Mouse (Mus musculus) embryonic facial prominence, embryonic 12.5 days (tissue): ENCODE measurements around the gene Tmem229b. TPM values are rescaled to one million over a fixed set of nuclear protein-coding genes. Genes with fewer than 3 reads are reported as not detected.
"Not testable (repeated sequence)": the region's sequence is repeated elsewhere in the genome, so short reads cannot be mapped to it uniquely, and the experiment has no call there.

Experiments
- ATAC-seq: fragments of 200-750 bp; cut with Nextera tagmentation; 2 replicates; pipeline ENCODE4 v1.8.0; 2017; ENCODE audit not compliant: insufficient number of reproducible peaks, insufficient read depth, low FRiP score, low TSS enrichment
- H3K27ac ChIP-seq: fragments of 300-500 bp; sonication (generic); 2 replicates; pipeline ENCODE4 v1.5.1; 2016; ENCODE audit warnings: mild to moderate bottlenecking
- H3K27me3 ChIP-seq: fragments of 300-500 bp; sonication (generic); 2 replicates; pipeline ENCODE4 v1.6.1; 2016; ENCODE audit warnings: mild to moderate bottlenecking, moderate library complexity
- H3K36me3 ChIP-seq: fragments of 300-500 bp; sonication (generic); 2 replicates; pipeline ENCODE4 v1.6.1; 2016; ENCODE audit warnings: mild to moderate bottlenecking
- H3K4me1 ChIP-seq: fragments of 300-500 bp; sonication (generic); 2 replicates; pipeline ENCODE4 v1.6.1; 2016
- H3K4me2 ChIP-seq: fragments of 300-500 bp; sonication (generic); replicated peaks from 2 replicates; pipeline ENCODE4 v1.6.1; 2016; ENCODE audit warnings: mild to moderate bottlenecking, moderate library complexity
- H3K4me3 ChIP-seq: fragments of 300-500 bp; sonication (generic); 2 replicates; pipeline ENCODE4 v1.5.1; 2016; ENCODE audit warnings: mild to moderate bottlenecking
- H3K9ac ChIP-seq: fragments of 300-500 bp; sonication (generic); 2 replicates; pipeline ENCODE4 v1.6.1; 2016; ENCODE audit warnings: mild to moderate bottlenecking, moderate library complexity
- H3K9me3 ChIP-seq: fragments of 300-500 bp; sonication (generic); 2 replicates; pipeline ENCODE4 v1.6.1; 2016; ENCODE audit warnings: mild to moderate bottlenecking, moderate library complexity
- WGBS: fragments of 180-500 bp; shearing (Covaris S2); methylation state at CpG from one replicate; pipeline ENCODE4 v1.1.7; 2016; 5-methylcytosine and 5-hydroxymethylcytosine counted together
- polyA plus RNA-seq: library from polyadenylated mRNA; unstranded; fragments of >200 nt; fragmentation: Nextera tagmentation; extraction: Ambion mirVana; gene quantifications from 2 replicates; pipeline ENCODE4 v1.2.1, GENCODE M21; 2016

Tmem229b gene
- polyA plus RNA-seq, 1 experiment from 2014 or later: 8.0 TPM

- H3K27ac ChIP-seq: no peak overlapping the region
- no peak for ATAC-seq
- no peak overlapping the region for H3K9ac ChIP-seq
- H3K4me1 ChIP-seq: no peaks in the 10 kb centered on the region
- H3K36me3 ChIP-seq: no peaks in the 10 kb centered on the region
- no peaks in the 10 kb centered on the region for H3K9me3 ChIP-seq
- WGBS: 68% methylated on average over 4 of the region's 4 CpGs
- H3K4me3 ChIP-seq: no peak overlapping the region
- H3K27me3 ChIP-seq: no peaks in the 10 kb centered on the region
- no peak overlapping the region for H3K4me2 ChIP-seq
Observed at GRCm38 (mm10) chr12:78977078-78977477, 30.3 kb downstream of the Tmem229b start.

- WGBS: 91% methylated on average over 4 of the region's 4 CpGs
- no peak for ATAC-seq
Observed at GRCm38 (mm10) chr12:78975836-78976235, 31.6 kb downstream of the Tmem229b start.

GRCm38 (mm10) chr12:78974767-78975166 lies 32.7 kb downstream of the Tmem229b start:
- Histone ChIP-seq H3K9me3 (no peaks in the 10 kb centered on the region), H3K27me3 (no peaks in the 10 kb centered on the region), H3K9ac (no peak overlapping the region), H3K36me3 (no peaks in the 10 kb centered on the region), H3K4me2 (no peak overlapping the region), H3K4me1 (no peaks in the 10 kb centered on the region), H3K27ac (no peak overlapping the region), H3K4me3 (no peak overlapping the region)
- ATAC-seq: no peak
- 89% methylated on average over 5 of the region's 5 CpGs for WGBS

More at GRCm38 (mm10) chr12:78975836-78976235, 31.6 kb downstream of the Tmem229b start:
- Histone ChIP-seq H3K9me3 (no peaks in the 10 kb centered on the region), H3K4me2 (no peak overlapping the region), H3K27me3 (no peaks in the 10 kb centered on the region), H3K4me1 (no peaks in the 10 kb centered on the region), H3K36me3 (no peaks in the 10 kb centered on the region), H3K4me3 (no peak overlapping the region), H3K9ac (no peak overlapping the region), H3K27ac (no peak overlapping the region)

GRCm38 (mm10) chr12:78973779-78974178 lies 33.6 kb downstream of the Tmem229b start:
- 76% methylated on average over 2 of the region's 2 CpGs for WGBS
- no peaks in the 10 kb centered on the region for H3K27me3 ChIP-seq
- no peak for ATAC-seq
- no peak overlapping the region for H3K27ac ChIP-seq
- H3K36me3 ChIP-seq: no peaks in the 10 kb centered on the region
- no peak overlapping the region for H3K4me3 ChIP-seq
- H3K9ac ChIP-seq: no peak overlapping the region
- H3K4me2 ChIP-seq: no peak overlapping the region
- H3K4me1 ChIP-seq: no peaks in the 10 kb centered on the region
- H3K9me3 ChIP-seq: no peaks in the 10 kb centered on the region

DNA sequence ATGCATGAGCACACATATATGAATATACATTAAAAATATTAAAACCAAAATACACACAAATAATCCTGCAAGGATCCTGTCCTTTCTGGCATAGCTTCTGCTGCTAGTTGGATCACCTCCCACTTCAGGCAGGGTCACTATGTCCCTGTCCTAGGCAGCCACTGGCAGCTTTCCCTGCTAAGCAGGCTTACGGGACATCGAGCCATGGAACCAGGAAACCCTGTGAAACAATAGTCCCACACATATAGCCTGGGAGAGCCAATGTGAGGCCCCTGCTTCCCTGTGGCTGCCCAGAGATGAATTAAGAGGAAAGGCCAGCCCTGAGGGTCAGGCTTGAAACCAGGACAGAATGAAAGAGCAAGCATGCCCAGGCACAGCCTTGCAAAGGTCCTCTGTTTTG lies 35.8 kb downstream of the Tmem229b start:
- 35% methylated on average over 2 of the region's 2 CpGs for WGBS
- Histone ChIP-seq H3K36me3 (no peaks in the 10 kb centered on the region), H3K27ac (no peak overlapping the region), H3K4me2 (no peak overlapping the region), H3K4me1 (no peaks in the 10 kb centered on the region), H3K9me3 (no peaks in the 10 kb centered on the region), H3K9ac (no peak overlapping the region), H3K4me3 (no peak overlapping the region), H3K27me3 (no peaks in the 10 kb centered on the region)
- no peak for ATAC-seq

DNA sequence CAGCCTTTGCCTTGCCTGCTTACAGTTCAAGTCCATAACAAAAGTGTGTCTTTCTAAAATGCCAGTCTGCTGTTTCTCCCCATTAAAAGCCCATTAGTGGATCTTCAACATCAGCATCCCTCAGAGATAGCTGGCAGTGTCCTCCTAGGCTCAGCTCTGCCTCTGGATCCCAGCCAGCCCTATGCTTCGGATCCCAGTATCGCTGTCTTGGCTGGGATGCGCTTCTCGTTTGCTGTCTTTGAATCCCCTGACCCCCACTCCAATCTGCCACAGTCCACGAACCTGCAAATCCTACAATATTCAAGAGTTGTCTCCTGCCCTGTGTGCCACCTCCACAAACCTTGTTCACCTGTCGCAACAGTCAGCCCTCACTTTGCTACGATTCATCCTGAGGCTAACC lies 36.7 kb downstream of the Tmem229b start:
- Histone ChIP-seq H3K36me3 (no peaks in the 10 kb centered on the region), H3K4me3 (no peak overlapping the region), H3K9ac (no peak overlapping the region), H3K27ac (no peak overlapping the region), H3K9me3 (no peaks in the 10 kb centered on the region), H3K4me1 (no peaks in the 10 kb centered on the region), H3K27me3 (no peaks in the 10 kb centered on the region), H3K4me2 (no peak overlapping the region)
- 78% methylated on average over 7 of the region's 7 CpGs for WGBS
- no peak for ATAC-seq

DNA sequence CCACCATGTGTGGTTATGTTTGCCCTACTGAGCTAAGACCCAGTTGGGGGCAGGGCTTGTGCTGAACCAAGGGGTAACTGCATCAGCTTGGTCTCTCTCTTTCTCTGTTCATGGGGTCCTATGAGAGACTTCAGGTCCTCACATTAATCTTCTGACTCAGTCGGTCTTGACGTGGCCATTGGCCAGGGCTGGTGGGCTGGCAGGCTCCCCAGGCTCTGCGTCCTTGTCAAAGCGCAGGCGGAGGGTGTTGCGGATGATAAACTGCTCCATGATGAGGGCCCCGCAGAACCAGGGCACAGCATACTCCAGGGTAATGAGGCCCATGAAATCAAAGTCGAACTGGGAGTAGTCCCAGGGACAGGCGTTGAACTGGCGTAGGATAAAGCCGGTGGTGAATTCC lies 42.9 kb downstream of the Tmem229b start:
- not testable (repeated sequence) for H3K9me3 ChIP-seq, H3K36me3 ChIP-seq, H3K27ac ChIP-seq, H3K4me3 ChIP-seq, H3K4me1 ChIP-seq, ATAC-seq, H3K4me2 ChIP-seq, H3K27me3 ChIP-seq, H3K9ac ChIP-seq
- 95% methylated on average over 11 of the region's 11 CpGs for WGBS

DNA sequence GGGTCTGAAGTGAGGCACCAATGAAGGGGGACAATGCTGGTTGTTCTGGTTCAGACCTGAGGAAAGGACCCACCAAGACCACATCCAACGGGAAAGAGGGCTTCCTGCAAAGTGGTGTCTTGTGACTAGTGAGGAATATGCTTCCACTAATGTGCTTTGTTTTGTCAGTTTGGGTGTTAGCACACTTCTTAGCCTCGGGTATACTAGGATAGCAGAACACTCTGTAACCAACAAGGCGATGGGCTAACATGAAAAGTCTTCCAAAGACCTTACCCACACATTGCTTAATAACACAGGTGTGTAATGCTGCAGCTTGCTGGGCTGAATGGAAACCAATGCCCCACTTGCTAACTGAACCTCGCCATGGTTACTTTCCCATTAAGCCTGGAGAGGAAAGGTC lies 51.0 kb downstream of the Tmem229b start:
- Histone ChIP-seq H3K36me3 (no peaks in the 10 kb centered on the region), H3K27ac (no peak overlapping the region), H3K4me2 (no peak overlapping the region), H3K9me3 (peaks cover 4% of the 10 kb centered on the region; the same call in 1 of the 2 replicates), H3K27me3 (no peaks in the 10 kb centered on the region), H3K4me3 (no peak overlapping the region), H3K9ac (no peak overlapping the region), H3K4me1 (no peaks in the 10 kb centered on the region)
- ATAC-seq: no peak
- WGBS: 77% methylated on average over 4 of the region's 4 CpGs

DNA sequence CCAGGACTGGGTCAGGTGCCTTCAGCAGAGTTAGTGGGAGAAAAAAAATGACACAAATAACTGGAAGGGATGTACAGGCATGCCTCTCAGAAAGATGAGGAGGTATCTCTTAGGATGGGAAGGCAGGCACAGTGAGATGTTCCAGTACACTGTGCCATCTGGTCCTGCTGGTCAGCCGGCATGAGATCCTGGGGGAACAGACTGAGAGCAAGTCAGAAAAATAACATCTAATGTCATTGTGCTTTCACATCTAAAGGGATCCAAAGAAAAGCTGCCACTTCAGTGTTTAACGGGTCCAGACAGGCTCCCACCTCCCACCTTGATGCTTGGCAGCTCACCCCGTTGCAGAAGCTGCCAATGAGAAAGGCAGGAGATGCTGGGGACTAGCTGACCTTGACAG lies 54.9 kb downstream of the Tmem229b start:
- WGBS: 57% methylated on average over 3 of the region's 3 CpGs
- H3K9me3 ChIP-seq: peaks cover 4% of the 10 kb centered on the region; the same call in 1 of the 2 replicates

DNA sequence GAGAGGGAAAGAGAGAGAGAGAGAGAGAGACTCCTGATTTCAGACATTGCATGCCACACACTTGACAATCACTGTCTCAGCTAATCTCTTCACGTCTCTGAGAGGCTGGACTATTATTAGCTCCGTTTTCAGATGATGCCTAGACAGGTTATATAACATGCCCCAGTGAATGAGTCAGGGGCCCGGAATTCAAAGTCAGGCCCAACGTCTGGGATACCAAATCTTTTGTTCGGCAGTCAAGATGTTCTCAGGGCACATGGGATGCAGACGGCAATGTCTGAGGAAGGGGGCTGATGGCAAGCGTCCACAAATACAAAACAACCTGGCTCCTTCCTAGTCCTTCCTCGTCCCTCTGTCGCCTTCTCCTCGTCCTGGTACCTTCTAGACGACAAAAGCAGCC lies 55.4 kb downstream of the Tmem229b start:
- Histone ChIP-seq H3K36me3 (no peaks in the 10 kb centered on the region), H3K27me3 (no peaks in the 10 kb centered on the region), H3K4me3 (no peak overlapping the region), H3K9ac (no peak overlapping the region), H3K4me1 (no peaks in the 10 kb centered on the region), H3K27ac (no peak overlapping the region), H3K4me2 (no peak overlapping the region), H3K9me3 (peaks cover 4% of the 10 kb centered on the region; the same call in 1 of the 2 replicates)
- ATAC-seq: no peak
- WGBS: 64% methylated on average over 11 of the region's 11 CpGs

More for the DNA sequence above, 54.9 kb downstream of the Tmem229b start:
- H3K4me3 ChIP-seq: no peak overlapping the region
- no peak for ATAC-seq
- H3K9ac ChIP-seq: no peak overlapping the region
- H3K36me3 ChIP-seq: no peaks in the 10 kb centered on the region
- no peak overlapping the region for H3K27ac ChIP-seq
- no peak overlapping the region for H3K4me2 ChIP-seq
- no peaks in the 10 kb centered on the region for H3K27me3 ChIP-seq
- no peaks in the 10 kb centered on the region for H3K4me1 ChIP-seq

DNA sequence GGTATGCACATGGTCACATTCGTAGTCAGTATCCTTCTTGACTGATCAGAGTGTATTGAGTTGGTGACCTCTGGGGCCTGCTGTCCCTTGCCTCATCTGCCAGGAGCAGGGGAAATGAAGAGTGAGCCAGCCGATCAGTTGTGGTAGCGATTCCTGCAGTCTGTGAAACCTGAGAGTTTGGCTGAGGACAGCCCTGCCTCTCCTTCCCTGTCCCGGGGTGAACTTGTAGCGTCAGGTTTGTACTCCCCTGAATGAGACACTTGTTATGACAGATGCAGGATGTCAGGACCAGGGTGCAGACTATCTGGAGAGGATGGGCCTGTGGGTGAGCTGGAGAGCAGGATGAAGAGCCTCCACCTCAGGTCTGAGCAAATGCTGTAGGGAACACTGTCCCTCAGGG lies 59.8 kb downstream of the Tmem229b start:
- no peak overlapping the region for H3K4me2 ChIP-seq
- WGBS: 46% methylated on average over 5 of the region's 5 CpGs
- H3K27me3 ChIP-seq: no peaks in the 10 kb centered on the region
- no peak overlapping the region for H3K4me3 ChIP-seq
- no peak for ATAC-seq
- H3K4me1 ChIP-seq: no peaks in the 10 kb centered on the region
- no peak overlapping the region for H3K9ac ChIP-seq
- no peaks in the 10 kb centered on the region for H3K9me3 ChIP-seq
- H3K36me3 ChIP-seq: no peaks in the 10 kb centered on the region
- H3K27ac ChIP-seq: no peak overlapping the region

GRCm38 (mm10) chr12:78947161-78947560 lies 60.3 kb downstream of the Tmem229b start:
- no peaks in the 10 kb centered on the region for H3K36me3 ChIP-seq
- no peak for ATAC-seq
- H3K4me1 ChIP-seq: no peaks in the 10 kb centered on the region
- H3K4me2 ChIP-seq: no peak overlapping the region
- no peak overlapping the region for H3K9ac ChIP-seq
- WGBS: 80% methylated on average over 6 of the region's 6 CpGs
- H3K9me3 ChIP-seq: no peaks in the 10 kb centered on the region
- no peak overlapping the region for H3K4me3 ChIP-seq
- H3K27me3 ChIP-seq: no peaks in the 10 kb centered on the region
- H3K27ac ChIP-seq: no peak overlapping the region

DNA sequence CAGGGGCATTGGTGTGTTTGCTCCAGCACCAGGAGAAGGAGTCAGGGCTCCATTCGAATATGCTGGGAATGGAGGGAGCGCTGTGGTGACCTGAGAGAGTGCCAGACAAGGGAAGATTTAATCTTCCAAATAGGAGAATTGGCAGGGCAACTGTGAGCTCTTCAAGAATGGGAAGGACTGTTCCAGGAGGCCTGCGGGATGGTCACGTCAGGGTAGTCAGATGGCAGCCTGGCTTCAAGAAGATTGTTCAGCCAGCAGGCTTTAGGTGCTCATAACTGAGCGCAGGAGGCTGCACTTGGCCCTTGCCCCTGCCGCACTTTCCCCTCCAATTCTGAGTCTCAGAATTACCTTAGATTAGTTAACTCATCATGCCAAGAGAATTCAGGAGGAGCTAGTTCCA lies 64.5 kb downstream of the Tmem229b start:
- H3K27ac ChIP-seq: no peak overlapping the region
- H3K4me1 ChIP-seq: no peaks in the 10 kb centered on the region
- 82% methylated on average over 6 of the region's 6 CpGs for WGBS
- H3K9me3 ChIP-seq: no peaks in the 10 kb centered on the region
- H3K36me3 ChIP-seq: no peaks in the 10 kb centered on the region
- ATAC-seq: no peak
- H3K9ac ChIP-seq: no peak overlapping the region
- H3K4me2 ChIP-seq: no peak overlapping the region
- H3K4me3 ChIP-seq: no peak overlapping the region
- no peaks in the 10 kb centered on the region for H3K27me3 ChIP-seq
